Mouse (Mus musculus): ENCODE data around the gene Sall1. TPM values are rescaled to one million over a fixed set of nuclear protein-coding genes. Genes with fewer than 3 reads are reported as not detected.
A peak's percentile ranks its signal among the peaks of the same experiment; 100 is the strongest.

The Sall1 gene
- total RNA-seq (2021): 10 to 100 TPM; 13.5 to 14.3 TPM
- long read RNA-seq, full-length matches to known transcripts: 1 of 12 reads
- long read RNA-seq, partial matches to known transcripts: 10 of 12 reads
- long read RNA-seq, other reads (novel, unspliced or antisense): 1 of 12 reads

GRCm38 (mm10) chr8:89043940-89044339, at the start of gene Sall1:
TSS of gene Sall1 (minus strand) at chr8:89044162.
- peak in 1 of 2 experiments; percentile 28 for DNase-seq (ENCODE audit: low spot score in 2 of 2)

- no peak for DNase-seq (ENCODE audit: low spot score in 2 of 2)
Measured at GRCm38 (mm10) chr8:89089916-89090315, 46.0 kb upstream of the Sall1 start.

GRCm38 (mm10) chr8:89079147-89079546, 35.2 kb upstream of the Sall1 start:
- no peak for DNase-seq (ENCODE audit: low spot score in 2 of 2)

- no peak for DNase-seq (ENCODE audit: low spot score in 2 of 2)
Measured at GRCm38 (mm10) chr8:89072968-89073382, 29.0 kb upstream of the Sall1 start.

GRCm38 (mm10) chr8:89067499-89067898, 23.5 kb upstream of the Sall1 start:
- DNase-seq (ENCODE audit: low spot score in 2 of 2): no peak

- DNase-seq (ENCODE audit: low spot score in 2 of 2): no peak
Measured at GRCm38 (mm10) chr8:89064042-89064441, 20.1 kb upstream of the Sall1 start.

- no peak for DNase-seq (ENCODE audit: low spot score in 2 of 2)
Measured at GRCm38 (mm10) chr8:89063366-89064040, 19.5 kb upstream of the Sall1 start.

GRCm38 (mm10) chr8:89060717-89061116, 16.8 kb upstream of the Sall1 start:
- DNase-seq (ENCODE audit: low spot score in 2 of 2): no peak

- peak; percentile 22 to 38 for DNase-seq (ENCODE audit: low spot score in 2 of 2)
Measured at GRCm38 (mm10) chr8:89059507-89059906, 15.5 kb upstream of the Sall1 start.

GRCm38 (mm10) chr8:89052880-89053279, 8.9 kb upstream of the Sall1 start:
- no peak for DNase-seq (ENCODE audit: low spot score in 2 of 2)

GRCm38 (mm10) chr8:89046639-89047348, 2.8 kb upstream of the Sall1 start:
- no peak for DNase-seq (ENCODE audit: low spot score in 2 of 2)

- DNase-seq (ENCODE audit: low spot score in 2 of 2): no peak
Measured at GRCm38 (mm10) chr8:89046226-89046625, 2.3 kb upstream of the Sall1 start.

GRCm38 (mm10) chr8:89045726-89046125, 1.8 kb upstream of the Sall1 start:
- no peak for DNase-seq (ENCODE audit: low spot score in 2 of 2)

GRCm38 (mm10) chr8:89045218-89045601, 1.2 kb upstream of the Sall1 start:
- DNase-seq (ENCODE audit: low spot score in 2 of 2): no peak

GRCm38 (mm10) chr8:89044511-89045217, 702 bp upstream of the Sall1 start:
- DNase-seq (ENCODE audit: low spot score in 2 of 2): peak in 1 of 2 experiments; percentile 21

- DNase-seq (ENCODE audit: low spot score in 2 of 2): peak; percentile 60 to 74
Measured at GRCm38 (mm10) chr8:89043371-89043841, 556 bp downstream of the Sall1 start.

- peak; percentile 69 to 82 for DNase-seq (ENCODE audit: low spot score in 2 of 2)
Measured at GRCm38 (mm10) chr8:89042560-89043370, 1.2 kb downstream of the Sall1 start.

GRCm38 (mm10) chr8:89042118-89042460, 1.9 kb downstream of the Sall1 start:
- no peak for DNase-seq (ENCODE audit: low spot score in 2 of 2)

GRCm38 (mm10) chr8:89041421-89042117, 2.4 kb downstream of the Sall1 start:
- no peak for DNase-seq (ENCODE audit: low spot score in 2 of 2)

- DNase-seq (ENCODE audit: low spot score in 2 of 2): no peak
Measured at GRCm38 (mm10) chr8:89040751-89041420, 3.1 kb downstream of the Sall1 start.

All from layer of hippocampus, adult 18-20 months (tissue).